Mouse (Mus musculus) spleen, postnatal 10 days (tissue): Measurements from ENCODE around the gene Car3.

Experiments used
- DNase-seq, 2 experiments: peaks; one replicate each; pipeline ENCODE4 v3.0.0; 2021 to 2022; ENCODE audit warnings: low spot score in 2 of 2

Gene Car3

DNA sequence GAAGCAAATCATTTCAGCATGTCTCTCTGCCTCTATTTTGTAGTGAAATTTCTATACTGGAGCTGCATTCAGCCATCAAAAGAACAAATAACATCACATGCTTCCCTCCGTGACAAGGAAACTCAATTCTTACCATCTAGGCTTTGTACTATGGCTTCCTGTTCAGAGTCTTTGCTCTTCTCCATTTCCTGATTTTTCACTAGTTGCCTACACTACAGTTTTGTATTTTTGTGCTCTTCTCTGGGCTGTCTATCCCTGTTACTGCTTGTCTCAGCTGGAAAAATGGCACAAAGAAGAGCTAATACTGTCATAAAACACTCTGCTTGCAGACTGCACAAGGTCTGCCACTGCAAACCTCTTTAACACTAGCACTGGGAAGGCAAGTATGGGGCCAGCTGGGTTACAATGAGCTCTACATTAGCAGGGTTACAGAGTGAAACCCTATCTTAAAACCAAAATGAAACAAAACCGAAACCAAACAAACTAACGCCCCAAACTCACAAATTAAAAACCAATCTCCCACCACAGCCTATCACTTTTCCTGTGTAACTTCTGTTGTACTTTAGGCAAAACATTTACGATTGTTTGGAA is 48.8 kb downstream of the Car3 start:
- no peak for DNase-seq

DNA sequence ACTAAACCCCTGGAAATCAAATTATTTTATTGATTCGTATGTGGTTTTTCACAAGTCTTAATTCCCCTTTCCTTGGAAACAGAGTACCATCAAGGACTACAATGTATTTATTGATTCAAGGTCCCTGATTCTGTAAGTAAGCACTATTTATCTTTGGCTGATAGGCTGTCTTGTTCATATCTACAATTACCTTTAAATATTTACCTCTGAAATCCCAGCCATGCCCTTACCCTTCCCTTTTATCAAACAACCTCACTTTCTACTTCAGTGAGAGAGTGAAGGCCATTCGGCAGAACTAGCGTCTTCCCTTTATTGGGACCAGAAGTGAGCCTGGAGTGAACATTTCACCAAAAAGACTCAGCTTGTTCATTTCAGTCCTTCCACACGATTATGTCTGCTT is 50.5 kb downstream of the Car3 start:
- DNase-seq = no peak

- DNase-seq = no peak
Observed at GRCm38 (mm10) chr3:14915355-14915754, 52.0 kb downstream of the Car3 start.

DNA sequence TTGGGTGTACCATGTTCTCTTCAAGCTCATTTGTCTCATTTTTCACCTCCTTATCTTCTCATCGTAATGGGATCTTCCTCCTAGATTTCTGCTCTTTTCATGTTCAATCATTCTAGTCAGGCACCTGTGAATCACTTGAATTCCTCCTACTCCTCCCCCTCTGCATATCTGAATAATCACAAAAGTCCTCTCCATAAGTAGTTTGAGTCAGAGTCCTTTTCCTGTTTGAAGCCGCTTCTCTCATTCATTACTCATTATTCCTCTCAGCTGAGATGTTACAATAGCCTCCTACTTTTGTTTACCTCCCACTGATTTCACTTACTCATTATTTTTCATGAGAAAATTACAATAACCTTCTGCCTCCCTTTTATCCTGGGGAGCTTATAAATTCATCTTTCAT is 53.9 kb downstream of the Car3 start:
- no peak for DNase-seq
